28 mouse cellular contexts compared by ENCODE assay signal in genomic region chr4:74258538-74258937, GRCm38 (mm10). TPM values are rescaled to one million over a fixed set of nuclear protein-coding genes. Genes with fewer than 3 reads are reported as not detected.
DNase-seq lines count a peak whose midpoint lies in the region; ATAC-seq and TF ChIP-seq lines count a peak whose summit lies in the region.
"Had no signal": no experiment of that assay in that cellular context is flagged by ENCODE, and none has a peak within 500 bp of the region (broad histone marks: within the 10 kb centered on the region; RNA-seq: fewer than 3 reads in every experiment).

No protein-coding gene starts in this region.

- intact Hi-C loops in heart, postnatal 36 days (cut with DNase I), result no loop called here

- H3K9me3 ChIP-seq in kidney, embryonic 16.5 days (ENCODE audit: low read length), result no peaks in the 10 kb centered on the region
- H3K9me3 ChIP-seq in E14TG2a.4 (ENCODE audit: low read length), result no peaks in the 10 kb centered on the region
- H3K9me3 ChIP-seq in ES-E14 (ENCODE audit: control insufficient read depth, insufficient read depth, low read depth, low read length), result no peaks in the 10 kb centered on the region
- H3K9me3 ChIP-seq: embryonic facial prominence, embryonic 10.5 days; embryonic facial prominence, embryonic 13.5 days; forebrain, embryonic 12.5 days; forebrain, embryonic 15.5 days; G1E; heart, embryonic 10.5 days; heart, embryonic 13.5 days; hindbrain, embryonic 12.5 days; hindbrain, embryonic 15.5 days had no signal

- ATAC-seq in kidney, embryonic 16.5 days (ENCODE audit: low FRiP score, low TSS enrichment), result 0 out of 2 replicates have a peak, but pooled peaks have one; percentile 9
- ATAC-seq in megakaryocyte-erythroid progenitor cell, adult 5-6 weeks (replicated peaks; ENCODE audit: low FRiP score, low TSS enrichment, poor library complexity, severe bottlenecking), result 0 out of 2 replicates have a peak, but pooled peaks have one; percentile 9
- ATAC-seq: activated CD4-positive, CD25-positive, alpha-beta regulatory T cell, adult 4 months; forebrain, embryonic 15.5 days; Patski had no signal

- 0 out of 2 replicates have a peak, but pooled peaks cover 2% of the 10 kb centered on the region for H3K4me1 ChIP-seq in kidney, embryonic 16.5 days (ENCODE audit: insufficient read depth, low read length)
- H3K4me1 ChIP-seq in E14TG2a.4 (replicated peaks; ENCODE audit: low read depth, low read length) (peaks cover 70% of the 10 kb centered on the region), ES-E14 (ENCODE audit: control insufficient read depth in 2 of 2, insufficient read depth in 2 of 2, low read length in 2 of 2, poor library complexity in 1 of 2) (peaks cover 6 to 12% of the 10 kb centered on the region in 2 experiments)
- H3K4me1 ChIP-seq: heart, embryonic 10.5 days had no signal

- H3K4me2 ChIP-seq in kidney, embryonic 16.5 days (replicated peaks; ENCODE audit: low read depth, low read length), result no peak overlapping the region
- H3K4me2 ChIP-seq: embryonic facial prominence, embryonic 13.5 days; forebrain, embryonic 12.5 days; forebrain, embryonic 15.5 days; heart, embryonic 13.5 days; hindbrain, embryonic 12.5 days; hindbrain, embryonic 15.5 days had no signal

- no peak overlapping the region for H3K4me3 ChIP-seq in kidney, embryonic 16.5 days (ENCODE audit: low read length)
- H3K4me3 ChIP-seq in E14TG2a.4 (replicated peaks; ENCODE audit: low read length) (peak overlapping the region; percentile 65), ES-E14 (ENCODE audit: insufficient read depth in 1 of 2, low read depth in 1 of 2, low read length in 2 of 2, poor library complexity in 1 of 2, severe bottlenecking in 1 of 2) (peak overlapping the region; percentile 38 to 49)
- H3K4me3 ChIP-seq: embryonic facial prominence, embryonic 10.5 days; embryonic facial prominence, embryonic 13.5 days; erythroblast, embryonic 14.5 days; forebrain, embryonic 12.5 days; forebrain, embryonic 15.5 days; heart, adult 2 months; heart, embryonic 10.5 days; heart, embryonic 13.5 days; hindbrain, embryonic 12.5 days; hindbrain, embryonic 15.5 days had no signal

- no peak for DNase-seq in kidney, postnatal 25 days
- DNase-seq in ES-E14 (ENCODE audit: low read depth, low spot score), result peak; percentile 21
- no peak for DNase-seq in heart, adult 18-20 months
- no peak for DNase-seq in heart, postnatal 36 days
- DNase-seq: adrenal gland, adult 8-10 months; cerebellum, adult 11 months; cerebellum, adult 2 months; cerebellum, postnatal 10 days; cerebellum, postnatal 36 days; embryo, embryonic 11 days; gastrocnemius, postnatal 25 days; heart, adult 2 months; heart, postnatal 14 days had no signal

- H3K27ac ChIP-seq in kidney, embryonic 16.5 days (ENCODE audit: low read length), result no peak overlapping the region
- H3K27ac ChIP-seq in ES-E14 (ENCODE audit: insufficient read depth, low read depth, low read length, poor library complexity, severe bottlenecking), result peak overlapping the region; percentile 97; the same call in 1 of the 2 replicates
- H3K27ac ChIP-seq: embryonic facial prominence, embryonic 10.5 days; embryonic facial prominence, embryonic 13.5 days; forebrain, embryonic 12.5 days; forebrain, embryonic 15.5 days; heart, adult 2 months; heart, embryonic 10.5 days; heart, embryonic 13.5 days; hindbrain, embryonic 12.5 days; hindbrain, embryonic 15.5 days had no signal

- H3K36me3 ChIP-seq in kidney, embryonic 16.5 days (ENCODE audit: insufficient read depth, low read length), result 0 out of 2 replicates have a peak, but pooled peaks cover 2% of the 10 kb centered on the region
- H3K36me3 ChIP-seq in E14TG2a.4 (ENCODE audit: insufficient read depth, low read length), result peaks cover 13% of the 10 kb centered on the region
- H3K36me3 ChIP-seq in ES-E14 (ENCODE audit: control insufficient read depth, insufficient read depth, low read length, poor library complexity, severe bottlenecking), result peaks cover 5% of the 10 kb centered on the region
- H3K36me3 ChIP-seq: forebrain, embryonic 12.5 days; heart, embryonic 10.5 days had no signal

- in situ Hi-C loops in ES-E14 (cut with MboI; ENCODE audit: low sequenced_read_pairs in 2 of 2, unreplicated experiment in 2 of 2), result no loop called here

- no peak for TF ChIP-seq CTCF in E14TG2a.4 (conservative IDR thresholded peaks at IDR 0.05; ENCODE audit: low read length)

- no peak overlapping the region for H3K9ac ChIP-seq in kidney, embryonic 16.5 days (replicated peaks; ENCODE audit: low read length)
- H3K9ac ChIP-seq in ES-E14 (ENCODE audit: insufficient read depth, low read depth, low read length, poor library complexity, severe bottlenecking), result peak overlapping the region; percentile 42; the same call in 1 of the 2 replicates
- H3K9ac ChIP-seq: embryonic facial prominence, embryonic 13.5 days; forebrain, embryonic 12.5 days; forebrain, embryonic 15.5 days; heart, embryonic 13.5 days; hindbrain, embryonic 12.5 days; hindbrain, embryonic 15.5 days had no signal

- WGBS in kidney, embryonic 16.5 days, result 74% methylated on average over 1 of the region's 1 CpGs

- H3K27me3 ChIP-seq in kidney, embryonic 16.5 days (ENCODE audit: insufficient read depth, low read length), result no peaks in the 10 kb centered on the region
- no peaks in the 10 kb centered on the region for H3K27me3 ChIP-seq in E14TG2a.4 (ENCODE audit: insufficient read depth, low read length)
- H3K27me3 ChIP-seq: embryonic facial prominence, embryonic 13.5 days; forebrain, embryonic 12.5 days; forebrain, embryonic 15.5 days; heart, embryonic 13.5 days; hindbrain, embryonic 12.5 days; hindbrain, embryonic 15.5 days; Patski had no signal

TF ChIP-seq in ES-E14, 5 proteins besides CTCF, POLR2A, EP300 and RAD21:
- no peak for TF ChIP-seq ZC3H11A (IDR thresholded peaks at IDR 0.05; ENCODE audit: borderline replicate concordance, low read depth, low read length)
- no peak for TF ChIP-seq ZNF384 (IDR thresholded peaks at IDR 0.05; ENCODE audit: low read depth, low read length)
- TF ChIP-seq HCFC1 (IDR thresholded peaks at IDR 0.05; ENCODE audit: borderline replicate concordance, insufficient read depth, low read length), result no peak
- no peak for TF ChIP-seq CHD2 (IDR thresholded peaks at IDR 0.05; ENCODE audit: low read depth, low read length)
- no peak for TF ChIP-seq MAFK (IDR thresholded peaks at IDR 0.05; ENCODE audit: insufficient read depth, low read depth, low read length)
TF ChIP-seq in ES-E14: peak in this region for 0.

RNA-seq across cellular contexts. Expression of gene Kdm4c, which starts 16.2 kb away (rescaled TPM):
- polyA plus RNA-seq in kidney, embryonic 16.5 days (2015; fragmentation: Nextera tagmentation; extraction: Ambion mirVana), result 13.5 and 14.8 TPM in 2 replicates
- total RNA-seq in ES-E14 (2012; rRNA removed), result 44.9 and 45.8 TPM in 2 replicates
- total RNA-seq in megakaryocyte-erythroid progenitor cell, adult 5-6 weeks (2014; fragmentation: Nextera tagmentation), result 16.8 and 21.4 TPM in 2 replicates
- total RNA-seq in megakaryocyte-erythroid progenitor cell, adult 5-6 weeks (2017), result 20.2 and 27.0 TPM in 2 replicates
- total RNA-seq in heart, adult 18-20 months (2021), result 10 to 100 TPM; 10.3 to 11.2 TPM
- total RNA-seq in heart, postnatal 36 days (2021), result 10 to 100 TPM; 12.4 to 13.0 TPM
